Mouse (Mus musculus) naive thymus-derived CD4-positive, alpha-beta T cell, adult 2 months (primary cell): ENCODE data around the gene Rbm20.

ENCODE experiments used
- DNase-seq: peaks from one replicate; pipeline ENCODE4 v3.0.0-alpha.2; 2011; ENCODE audit warnings: low read depth

Gene Rbm20

GRCm38 (mm10) chr19:53671432-53671831, 5.7 kb upstream of the Rbm20 start:
- DNase-seq: no peak

GRCm38 (mm10) chr19:53674131-53674925, 2.8 kb upstream of the Rbm20 start:
- DNase-seq: no peak

DNA sequence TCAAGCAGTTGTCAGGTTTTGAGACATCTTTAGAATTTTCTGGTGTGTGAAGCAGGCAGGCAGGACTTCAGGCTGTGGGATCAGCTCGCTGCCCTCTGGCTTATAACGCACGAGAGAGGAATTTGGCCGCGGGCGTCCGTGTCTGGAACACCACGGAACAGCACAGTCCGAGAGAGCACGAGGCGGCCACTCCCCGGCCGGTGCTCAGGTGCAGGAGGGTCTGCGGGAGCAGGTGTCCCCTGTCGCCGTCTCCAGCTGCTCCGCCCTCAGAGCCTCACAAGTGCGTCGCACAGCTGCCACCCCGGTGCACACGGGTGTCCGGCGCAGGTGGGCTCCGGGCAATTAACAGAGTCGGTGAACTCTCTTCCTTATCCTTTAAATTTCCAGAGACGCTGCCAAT, 878 bp upstream of the Rbm20 start:
- DNase-seq: no peak

- DNase-seq: no peak
Observed at GRCm38 (mm10) chr19:53679194-53679593, 2.1 kb downstream of the Rbm20 start.

- no peak for DNase-seq
Observed at GRCm38 (mm10) chr19:53679981-53680380, 2.9 kb downstream of the Rbm20 start.

- no peak for DNase-seq
Observed at GRCm38 (mm10) chr19:53682427-53682826, 5.3 kb downstream of the Rbm20 start.

- no peak for DNase-seq
Observed at GRCm38 (mm10) chr19:53687592-53687991, 10.5 kb downstream of the Rbm20 start.

DNA sequence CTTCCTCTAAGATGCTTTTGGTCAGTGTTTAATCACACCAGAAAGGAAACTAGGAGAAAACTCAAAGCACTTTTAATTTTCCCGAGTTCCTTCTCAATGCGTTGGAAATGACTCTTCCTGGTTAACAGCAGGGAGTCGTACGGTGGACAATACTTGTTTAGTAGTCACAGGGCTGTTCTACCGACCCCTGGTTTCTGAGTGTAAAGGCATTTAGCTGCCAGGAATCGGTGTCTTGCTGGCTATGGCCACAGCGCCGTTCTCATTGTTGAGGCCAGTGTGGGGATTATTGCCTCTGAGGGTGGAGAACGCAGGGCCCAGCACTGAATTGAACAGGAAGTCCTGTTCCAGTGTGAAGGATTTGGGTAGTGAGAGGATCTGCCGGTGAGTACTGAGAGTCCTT, 13.7 kb downstream of the Rbm20 start:
- DNase-seq: no peak

GRCm38 (mm10) chr19:53694020-53694419, 16.9 kb downstream of the Rbm20 start:
- no peak for DNase-seq

- no peak for DNase-seq
Observed at GRCm38 (mm10) chr19:53696079-53696478, 19.0 kb downstream of the Rbm20 start.

DNA sequence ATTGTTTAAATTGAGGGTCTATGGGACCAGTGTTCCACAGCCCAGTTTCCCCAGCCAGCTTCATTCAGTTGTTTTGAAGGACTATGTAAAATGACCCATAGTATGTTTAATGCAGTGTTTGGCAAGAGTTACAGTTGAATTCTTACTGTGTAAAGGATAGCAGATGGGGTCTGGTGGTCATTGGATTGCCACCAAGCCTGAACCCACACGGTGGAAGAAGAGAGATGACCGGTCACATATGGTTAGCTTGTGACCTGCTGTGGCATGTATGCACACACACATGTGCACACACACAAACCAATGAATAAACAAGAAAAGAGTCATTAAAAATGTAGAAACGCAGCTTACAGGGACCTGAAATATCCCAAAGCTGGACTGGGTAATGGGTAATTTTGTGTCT, 19.5 kb downstream of the Rbm20 start:
- no peak for DNase-seq

DNA sequence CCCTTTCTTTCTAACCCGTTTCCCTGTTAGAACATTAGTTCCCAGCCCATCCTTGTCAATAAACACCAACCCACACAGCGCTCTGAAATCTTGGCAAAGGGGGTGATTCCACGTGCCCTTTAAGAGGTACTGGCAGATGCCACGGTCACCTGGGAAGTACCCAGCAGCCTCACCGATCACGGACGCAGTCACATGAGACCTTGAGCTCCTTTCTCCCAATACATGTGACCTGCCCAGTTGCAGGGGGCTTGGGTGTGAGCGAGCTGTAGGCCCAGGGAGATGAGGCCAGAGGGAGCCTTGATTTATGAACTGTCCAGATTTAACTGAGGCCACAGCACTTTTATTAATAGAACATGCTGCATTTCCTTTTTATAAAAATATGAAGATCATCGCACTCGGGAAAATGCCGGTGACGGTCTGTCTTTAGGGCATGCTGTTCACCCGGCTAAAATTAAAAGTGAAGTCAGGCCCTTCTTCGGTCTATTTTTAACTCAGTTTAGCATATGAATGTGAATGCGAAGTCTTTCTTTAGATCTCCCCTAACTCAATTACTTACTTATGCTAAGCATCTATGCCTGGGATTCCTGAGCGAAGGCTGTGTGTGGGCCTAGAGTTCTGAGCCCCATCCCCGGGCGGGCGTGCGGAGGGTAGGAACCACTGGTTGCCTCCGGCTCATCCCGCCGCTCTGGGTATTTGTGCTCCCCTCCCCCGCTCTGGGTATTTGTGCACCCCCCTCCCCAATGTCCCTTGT, 20.4 kb downstream of the Rbm20 start:
- DNase-seq: no peak

DNA sequence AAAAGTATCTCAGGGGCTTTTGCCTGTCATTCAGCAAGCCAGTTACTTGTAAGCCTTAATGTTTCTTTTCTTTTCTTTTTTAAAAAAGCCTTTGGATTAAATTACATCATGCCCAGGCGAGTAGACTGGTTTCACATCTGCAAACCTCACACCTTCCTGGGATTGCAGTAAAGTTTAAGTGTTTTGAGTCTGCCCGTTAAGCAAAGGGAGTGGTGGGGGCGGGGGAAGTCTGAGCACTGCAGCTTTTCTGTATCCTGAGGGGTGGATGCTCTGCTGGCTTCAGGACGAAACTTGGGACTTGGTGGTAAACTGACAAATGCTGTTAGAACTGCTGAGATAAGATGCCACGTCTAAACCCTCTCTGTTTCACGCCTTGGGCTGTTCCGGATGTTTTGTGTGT, 22.6 kb downstream of the Rbm20 start:
- DNase-seq: no peak

DNA sequence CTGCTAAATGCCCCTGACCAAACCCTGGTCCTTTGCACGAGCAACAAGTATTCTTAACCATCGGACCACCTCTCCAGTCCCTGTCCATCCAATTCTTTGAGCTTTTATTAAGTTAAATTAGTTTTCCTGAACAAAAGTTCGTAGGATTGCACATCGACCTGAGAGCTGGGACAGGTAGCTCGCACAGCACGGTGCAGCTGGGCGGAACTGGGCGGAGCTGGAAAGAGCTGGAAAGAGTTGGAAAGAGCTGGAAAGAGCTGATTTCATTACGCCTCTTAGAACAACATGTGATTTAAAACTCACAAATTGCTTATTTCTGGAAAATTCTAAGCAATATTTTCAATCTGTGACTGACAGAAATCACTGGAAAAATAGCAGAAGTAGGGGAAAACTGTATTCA, 24.3 kb downstream of the Rbm20 start:
- no peak for DNase-seq

GRCm38 (mm10) chr19:53704895-53705823, 28.1 kb downstream of the Rbm20 start:
- DNase-seq: peak; percentile 30

- DNase-seq: no peak
Observed at GRCm38 (mm10) chr19:53708401-53708800, 31.3 kb downstream of the Rbm20 start.

DNA sequence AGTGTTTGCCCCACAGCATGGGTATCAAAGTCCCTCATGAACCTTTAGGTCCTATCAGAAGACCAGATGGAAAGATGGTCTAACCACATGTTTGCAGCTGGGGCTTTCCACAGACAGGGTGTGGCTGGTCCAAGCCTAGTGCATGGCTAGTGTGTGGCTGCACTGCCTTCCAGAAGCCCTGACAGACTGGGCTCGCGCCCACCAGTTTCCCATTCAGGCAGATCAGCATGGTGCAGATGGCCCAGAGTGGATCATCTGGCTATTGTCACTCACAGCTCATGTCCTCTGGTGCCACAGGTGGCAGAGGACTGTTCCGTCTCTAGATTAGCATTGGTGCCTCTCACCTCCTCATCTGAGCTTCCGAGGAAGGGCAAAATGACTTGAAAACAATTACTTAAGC, 33.8 kb downstream of the Rbm20 start:
- DNase-seq: no peak

DNA sequence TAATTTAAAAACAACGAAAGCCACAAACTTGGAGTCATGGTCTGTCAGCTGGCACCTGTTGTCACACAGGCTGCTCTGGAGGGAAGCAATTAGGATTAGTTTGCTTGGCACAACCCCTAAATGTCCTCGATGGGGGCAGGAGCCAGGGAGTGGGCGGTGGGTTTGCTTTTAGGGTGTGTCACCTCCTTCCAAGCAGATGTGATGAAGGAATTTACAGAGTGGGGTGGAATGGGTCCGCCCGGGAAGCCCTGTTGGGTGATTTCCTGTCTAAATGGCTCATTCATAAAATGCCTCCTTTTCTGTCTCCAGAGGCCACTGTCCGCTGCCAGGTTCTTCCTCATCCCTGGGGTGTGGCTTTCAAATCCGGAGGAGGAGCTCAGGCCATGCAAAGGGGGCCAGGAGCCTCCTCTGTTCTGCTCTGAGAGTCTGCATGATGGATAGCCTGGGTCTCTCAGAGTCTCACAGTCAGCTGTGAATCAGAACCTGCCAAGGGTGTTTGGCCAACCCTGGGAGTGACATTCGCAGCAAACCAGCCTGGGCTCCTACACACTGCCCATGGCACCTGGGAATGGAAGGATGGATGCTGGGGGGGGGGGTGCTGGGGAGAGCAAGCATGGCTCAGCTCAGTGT, 34.3 kb downstream of the Rbm20 start:
- DNase-seq: no peak

- DNase-seq: no peak
Observed at GRCm38 (mm10) chr19:53712297-53713025, 35.4 kb downstream of the Rbm20 start.

GRCm38 (mm10) chr19:53713364-53713763, 36.3 kb downstream of the Rbm20 start:
- DNase-seq: no peak

DNA sequence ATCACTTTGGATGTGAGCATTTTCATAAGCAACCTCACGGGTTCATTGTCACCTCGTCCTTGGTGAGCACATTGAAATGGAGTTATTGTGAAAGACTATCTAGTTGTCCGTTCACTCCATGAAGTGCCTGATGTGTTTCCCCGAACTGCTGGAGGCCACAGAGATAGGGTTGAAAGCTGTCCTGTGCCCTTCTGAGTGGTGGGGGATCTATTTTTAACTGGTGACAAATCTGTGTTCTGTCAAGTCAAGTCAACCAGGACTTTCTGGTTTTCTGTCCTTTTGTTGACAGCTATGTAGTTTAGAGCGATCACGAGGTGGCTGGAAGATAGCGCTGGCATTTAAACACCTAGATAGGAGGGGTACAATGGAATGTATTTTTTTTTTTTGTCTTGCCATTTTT, 39.4 kb downstream of the Rbm20 start:
- no peak for DNase-seq
